Mouse (Mus musculus) stomach, embryonic 15.5 days (tissue): ENCODE data around the gene Snu13. TPM values are rescaled to one million over a fixed set of nuclear protein-coding genes. Genes with fewer than 3 reads are reported as not detected.

Experiments
- ATAC-seq: fragments of 200-750 bp; cut with Nextera tagmentation; 2 replicates; pipeline ENCODE4 v1.8.0; 2017; ENCODE audit warnings: low read depth, moderate number of reproducible peaks, moderate TSS enrichment; ENCODE audit not compliant: insufficient read depth, low FRiP score
- H3K27ac ChIP-seq: fragments of 300-500 bp; sonication (generic); 2 replicates; pipeline ENCODE4 v1.5.1; 2015; ENCODE audit warnings: mild to moderate bottlenecking, inconsistent platforms
- H3K27me3 ChIP-seq: fragments of 300-500 bp; sonication (generic); replicated peaks from 2 replicates; pipeline ENCODE4 v1.6.1; 2015; ENCODE audit warnings: inconsistent platforms
- H3K36me3 ChIP-seq: fragments of 300-500 bp; sonication (generic); 2 replicates; pipeline ENCODE4 v1.6.1; 2015; ENCODE audit warnings: inconsistent platforms
- H3K4me1 ChIP-seq: fragments of 300-500 bp; sonication (generic); 2 replicates; pipeline ENCODE4 v1.6.1; 2015; ENCODE audit warnings: inconsistent platforms
- H3K4me2 ChIP-seq: fragments of 300-500 bp; sonication (generic); 2 replicates; pipeline ENCODE4 v1.6.1; 2015; ENCODE audit warnings: mild to moderate bottlenecking, inconsistent platforms
- H3K4me3 ChIP-seq: fragments of 300-500 bp; sonication (generic); replicated peaks from 2 replicates; pipeline ENCODE4 v1.5.1; 2015; ENCODE audit warnings: inconsistent platforms
- H3K9ac ChIP-seq: fragments of 300-500 bp; sonication (generic); 2 replicates; pipeline ENCODE4 v1.6.1; 2015; ENCODE audit warnings: inconsistent platforms
- H3K9me3 ChIP-seq: fragments of 300-500 bp; sonication (generic); 2 replicates; pipeline ENCODE4 v1.6.1; 2016; ENCODE audit warnings: inconsistent platforms
- WGBS: fragments of 180-500 bp; shearing (Covaris S2); methylation state at CpG from one replicate; pipeline ENCODE4 v1.1.7; 2015; 5-methylcytosine and 5-hydroxymethylcytosine counted together
- polyA plus RNA-seq: library from polyadenylated mRNA; unstranded; fragments of >200 nt; fragmentation: Nextera tagmentation; extraction: Ambion mirVana; gene quantifications from 2 replicates; pipeline ENCODE4 v1.2.1, GENCODE M21; 2015

Gene Snu13
- polyA plus RNA-seq, 1 experiment from 2014 or later = 287 TPM

- Histone ChIP-seq H3K4me3 (no peak within 1 kb of the TSS), H3K9me3 (no peaks in the 10 kb centered on the region), H3K4me2 (no peak within 1 kb of the TSS; the same call in 1 of the 2 replicates), H3K4me1 (no peaks in the 10 kb centered on the region), H3K27me3 (0 out of 2 replicates have a peak, but pooled peaks cover 11% of the 10 kb centered on the region), H3K36me3 (no peaks in the 10 kb centered on the region), H3K9ac (no peak within 1 kb of the TSS), H3K27ac (no peak within 1 kb of the TSS)
- no peak for ATAC-seq
- 93% methylated on average over 1 of the region's 1 CpGs for WGBS
These were observed 11.4 kb upstream of the Snu13 start, which contains the start of gene 4930407I10Rik for GRCm38 (mm10) chr15:82058719-82059201. 4930407I10Rik (plus strand) TSS chr15:82059151.

- whole genome bisulfite sequencing = 58% methylated on average over 5 of the region's 5 CpGs
- Histone ChIP-seq H3K27ac (no peak overlapping the region), H3K9ac (no peak overlapping the region), H3K4me2 (no peak overlapping the region), H3K4me1 (no peaks in the 10 kb centered on the region), H3K9me3 (no peaks in the 10 kb centered on the region), H3K36me3 (no peaks in the 10 kb centered on the region), H3K27me3 (no peaks in the 10 kb centered on the region), H3K4me3 (no peak overlapping the region)
- ATAC-seq = no peak
These were observed 5.1 kb upstream of the Snu13 start for GRCm38 (mm10) chr15:82052544-82052943.

- peak; percentile 40; the same call in 1 of the 2 replicates for ATAC-seq
- H3K27me3 ChIP-seq = no peaks in the 10 kb centered on the region
- peak overlapping the region; percentile 100 for H3K4me3 ChIP-seq
- peak overlapping the region; percentile 99 for H3K9ac ChIP-seq
- H3K4me1 ChIP-seq = peaks cover 9% of the 10 kb centered on the region; the same call in 1 of the 2 replicates
- H3K36me3 ChIP-seq = peaks cover 11% of the 10 kb centered on the region
- peak overlapping the region; percentile 94 for H3K27ac ChIP-seq
- peak overlapping the region; percentile 85 for H3K4me2 ChIP-seq
- WGBS = 1% methylated on average over 26 of the region's 26 CpGs
- H3K9me3 ChIP-seq = no peaks in the 10 kb centered on the region
These were observed 1.0 kb downstream of the Snu13 start for GRCm38 (mm10) chr15:82046246-82046891.

GRCm38 (mm10) chr15:82044166-82044784, 3.1 kb downstream of the Snu13 start:
- Histone ChIP-seq H3K9me3 (no peaks in the 10 kb centered on the region), H3K27me3 (no peaks in the 10 kb centered on the region), H3K27ac (no peak overlapping the region), H3K4me3 (no peak overlapping the region), H3K4me2 (no peak overlapping the region), H3K4me1 (peaks cover 9% of the 10 kb centered on the region; the same call in 1 of the 2 replicates), H3K36me3 (peaks cover 25% of the 10 kb centered on the region), H3K9ac (no peak overlapping the region)
- 98% methylated on average over 7 of the region's 7 CpGs for WGBS
- no peak for ATAC-seq

- 95% methylated on average over 1 of the region's 1 CpGs for WGBS
- no peaks in the 10 kb centered on the region for H3K27me3 ChIP-seq
- no peak for ATAC-seq
These were observed 6.7 kb downstream of the Snu13 start for GRCm38 (mm10) chr15:82040650-82041049.

GRCm38 (mm10) chr15:82035904-82036689, 11.3 kb downstream of the Snu13 start:
- Histone ChIP-seq H3K9me3 (no peaks in the 10 kb centered on the region), H3K4me2 (no peak overlapping the region), H3K36me3 (peaks cover 41% of the 10 kb centered on the region), H3K9ac (no peak overlapping the region), H3K27ac (no peak overlapping the region), H3K27me3 (no peaks in the 10 kb centered on the region), H3K4me3 (no peak overlapping the region), H3K4me1 (no peaks in the 10 kb centered on the region)
- 81% methylated on average over 12 of the region's 12 CpGs for WGBS
- ATAC-seq = no peak

More at GRCm38 (mm10) chr15:82040650-82041049, 6.7 kb downstream of the Snu13 start:
- Histone ChIP-seq H3K4me1 (no peaks in the 10 kb centered on the region; the same call in 1 of the 2 replicates), H3K36me3 (peaks cover 43% of the 10 kb centered on the region), H3K9ac (no peak overlapping the region), H3K27ac (no peak overlapping the region), H3K4me2 (no peak overlapping the region), H3K4me3 (no peak overlapping the region), H3K9me3 (no peaks in the 10 kb centered on the region)

- Histone ChIP-seq H3K36me3 (peaks cover 29% of the 10 kb centered on the region), H3K27ac (no peak within 1 kb of the TSS)
- WGBS = 91% methylated on average over 4 of the region's 4 CpGs
These were observed 13.6 kb downstream of the Snu13 start, which contains the start of gene Desi1 for GRCm38 (mm10) chr15:82033762-82034161. Desi1 (minus strand) TSS chr15:82033862.

GRCm38 (mm10) chr15:82032386-82032785, 15.0 kb downstream of the Snu13 start:
- Histone ChIP-seq H3K4me1 (no peaks in the 10 kb centered on the region), H3K9me3 (no peaks in the 10 kb centered on the region), H3K4me3 (no peak overlapping the region), H3K27ac (no peak overlapping the region), H3K9ac (no peak overlapping the region), H3K36me3 (peaks cover 24% of the 10 kb centered on the region), H3K27me3 (no peaks in the 10 kb centered on the region), H3K4me2 (no peak overlapping the region)
- ATAC-seq = no peak
- WGBS = 93% methylated on average over 7 of the region's 7 CpGs

More at GRCm38 (mm10) chr15:82033762-82034161, 13.6 kb downstream of the Snu13 start, which contains the start of gene Desi1:
- Histone ChIP-seq H3K9ac (no peak within 1 kb of the TSS), H3K9me3 (no peaks in the 10 kb centered on the region), H3K4me3 (no peak within 1 kb of the TSS), H3K27me3 (no peaks in the 10 kb centered on the region), H3K4me2 (no peak within 1 kb of the TSS), H3K4me1 (no peaks in the 10 kb centered on the region)
- no peak for ATAC-seq

GRCm38 (mm10) chr15:82027726-82028125, 19.7 kb downstream of the Snu13 start:
- no peak overlapping the region for H3K27ac ChIP-seq
- H3K9me3 ChIP-seq = no peaks in the 10 kb centered on the region
- no peak overlapping the region for H3K4me3 ChIP-seq
- no peaks in the 10 kb centered on the region for H3K4me1 ChIP-seq
- no peak overlapping the region for H3K9ac ChIP-seq
- peaks cover 43% of the 10 kb centered on the region for H3K36me3 ChIP-seq
- 79% methylated on average over 7 of the region's 7 CpGs for WGBS
- H3K27me3 ChIP-seq = no peaks in the 10 kb centered on the region
- H3K4me2 ChIP-seq = no peak overlapping the region
- no peak for ATAC-seq

GRCm38 (mm10) chr15:82027276-82027675, 20.1 kb downstream of the Snu13 start:
- H3K4me3 ChIP-seq = no peak overlapping the region
- no peaks in the 10 kb centered on the region for H3K27me3 ChIP-seq
- H3K27ac ChIP-seq = no peak overlapping the region
- H3K4me1 ChIP-seq = no peaks in the 10 kb centered on the region
- WGBS = 85% methylated on average over 7 of the region's 7 CpGs
- no peak overlapping the region for H3K9ac ChIP-seq
- H3K9me3 ChIP-seq = no peaks in the 10 kb centered on the region
- peaks cover 41% of the 10 kb centered on the region for H3K36me3 ChIP-seq
- no peak for ATAC-seq
- H3K4me2 ChIP-seq = no peak overlapping the region

- H3K4me1 ChIP-seq = no peaks in the 10 kb centered on the region
- H3K9ac ChIP-seq = no peak overlapping the region
- H3K36me3 ChIP-seq = peaks cover 39% of the 10 kb centered on the region
- no peaks in the 10 kb centered on the region for H3K27me3 ChIP-seq
- H3K27ac ChIP-seq = no peak overlapping the region
- no peak overlapping the region for H3K4me3 ChIP-seq
- WGBS = 81% methylated on average over 6 of the region's 6 CpGs
- no peaks in the 10 kb centered on the region for H3K9me3 ChIP-seq
- H3K4me2 ChIP-seq = no peak overlapping the region
- ATAC-seq = no peak
These were observed 23.3 kb downstream of the Snu13 start for GRCm38 (mm10) chr15:82023965-82024635.
